Mouse (Mus musculus): Measurements from ENCODE around the gene Gm21988. TPM values are rescaled to one million over a fixed set of nuclear protein-coding genes. Genes with fewer than 3 reads are reported as not detected.

Gene Gm21988
- polyA plus RNA-seq, 2 experiments, result 4.2 to 4.5 TPM

- H3K27me3 ChIP-seq (ENCODE audit: control insufficient read depth, insufficient read depth, low read length), result peaks cover 26% of the 10 kb centered on the region
- H3K9ac ChIP-seq (replicated peaks), result no peak overlapping the region
- TF ChIP-seq CTCF (IDR thresholded peaks at IDR 0.05; ENCODE audit: low read depth), result no peak
- TF ChIP-seq EP300 (IDR thresholded peaks at IDR 0.05; ENCODE audit: low read depth), result no peak
- no peak for DNase-seq (ENCODE audit: low read depth in 3 of 3, low spot score in 3 of 3)
- H3K27ac ChIP-seq, result no peak overlapping the region
- 78% methylated on average over 15 of the region's 15 CpGs for WGBS (ENCODE audit: insufficient replicate concordance)
- ATAC-seq (ENCODE audit: insufficient read depth), result no peak
- H3K9me3 ChIP-seq (ENCODE audit: control insufficient read depth, low read length), result no peaks in the 10 kb centered on the region
- peak overlapping the region in 1 of 2 experiments; percentile 79; a peak in 2 of 4 replicates for H3K4me3 ChIP-seq (ENCODE audit: insufficient read depth in 1 of 2, low read depth in 2 of 2, low read length in 2 of 2)
- H3K36me3 ChIP-seq (replicated peaks; ENCODE audit: control insufficient read depth, insufficient read depth, low read depth), result no peaks in the 10 kb centered on the region
- H3K4me2 ChIP-seq (ENCODE audit: low read depth), result peak overlapping the region; percentile 98
- peaks cover 16 to 26% of the 10 kb centered on the region in 2 experiments for H3K4me1 ChIP-seq (replicated peaks; ENCODE audit: control insufficient read depth in 2 of 2, insufficient read depth in 2 of 2, low read length in 1 of 2)
Measured at GRCm38 (mm10) chr11:70218741-70219470, 20.7 kb downstream of the Gm21988 start.

- Histone ChIP-seq H3K9ac (replicated peaks) (no peak overlapping the region), H3K27ac (no peak overlapping the region), H3K9me3 (ENCODE audit: control insufficient read depth, low read length) (no peaks in the 10 kb centered on the region), H3K4me3 (ENCODE audit: insufficient read depth in 1 of 2, low read depth in 2 of 2, low read length in 2 of 2) (no peak overlapping the region), H3K36me3 (replicated peaks; ENCODE audit: control insufficient read depth, insufficient read depth, low read depth) (no peaks in the 10 kb centered on the region), H3K4me1 (replicated peaks; ENCODE audit: control insufficient read depth in 2 of 2, insufficient read depth in 2 of 2, low read length in 1 of 2) (peaks cover 16 to 19% of the 10 kb centered on the region in 2 experiments), H3K27me3 (ENCODE audit: control insufficient read depth, insufficient read depth, low read length) (peaks cover 35% of the 10 kb centered on the region), H3K4me2 (ENCODE audit: low read depth) (no peak overlapping the region)
- WGBS (ENCODE audit: insufficient replicate concordance), result 60% methylated on average over 4 of the region's 4 CpGs
- no peak for DNase-seq (ENCODE audit: low read depth in 3 of 3, low spot score in 3 of 3)
- TF ChIP-seq CTCF (IDR thresholded peaks at IDR 0.05; ENCODE audit: low read depth), result no peak
- TF ChIP-seq EP300 (IDR thresholded peaks at IDR 0.05; ENCODE audit: low read depth), result no peak
- ATAC-seq (ENCODE audit: insufficient read depth), result no peak
Measured at GRCm38 (mm10) chr11:70218039-70218438, 21.6 kb downstream of the Gm21988 start.

- no peak overlapping the region for H3K27ac ChIP-seq
- 71% methylated on average over 3 of the region's 3 CpGs for WGBS (ENCODE audit: insufficient replicate concordance)
- DNase-seq (ENCODE audit: low read depth in 3 of 3, low spot score in 3 of 3), result no peak
- H3K4me3 ChIP-seq (ENCODE audit: insufficient read depth in 1 of 2, low read depth in 2 of 2, low read length in 2 of 2), result no peak overlapping the region
- ATAC-seq (ENCODE audit: insufficient read depth), result no peak
- H3K9ac ChIP-seq (replicated peaks), result no peak overlapping the region
- no peak overlapping the region for H3K4me2 ChIP-seq (ENCODE audit: low read depth)
- no peaks in the 10 kb centered on the region for H3K36me3 ChIP-seq (replicated peaks; ENCODE audit: control insufficient read depth, insufficient read depth, low read depth)
- H3K9me3 ChIP-seq (ENCODE audit: control insufficient read depth, low read length), result no peaks in the 10 kb centered on the region
- peaks cover 44% of the 10 kb centered on the region for H3K27me3 ChIP-seq (ENCODE audit: control insufficient read depth, insufficient read depth, low read length)
- peaks cover 9 to 10% of the 10 kb centered on the region in 2 experiments for H3K4me1 ChIP-seq (replicated peaks; ENCODE audit: control insufficient read depth in 2 of 2, insufficient read depth in 2 of 2, low read length in 1 of 2)
- TF ChIP-seq CTCF (IDR thresholded peaks at IDR 0.05; ENCODE audit: low read depth), result no peak
- no peak for TF ChIP-seq EP300 (IDR thresholded peaks at IDR 0.05; ENCODE audit: low read depth)
Measured at GRCm38 (mm10) chr11:70216103-70216502, 23.5 kb downstream of the Gm21988 start.

GRCm38 (mm10) chr11:70215301-70215700 is 24.3 kb downstream of the Gm21988 start:
- TF ChIP-seq EP300 (IDR thresholded peaks at IDR 0.05; ENCODE audit: low read depth) (no peak), CTCF (IDR thresholded peaks at IDR 0.05; ENCODE audit: low read depth) (no peak)
- ATAC-seq (ENCODE audit: insufficient read depth) (no peak), DNase-seq (ENCODE audit: low read depth in 3 of 3, low spot score in 3 of 3) (no peak)
- H3K9ac ChIP-seq (replicated peaks), result no peak overlapping the region
- H3K27me3 ChIP-seq (ENCODE audit: control insufficient read depth, insufficient read depth, low read length), result peaks cover 44% of the 10 kb centered on the region
- H3K9me3 ChIP-seq (ENCODE audit: control insufficient read depth, low read length), result no peaks in the 10 kb centered on the region
- peaks cover 9 to 10% of the 10 kb centered on the region in 2 experiments for H3K4me1 ChIP-seq (replicated peaks; ENCODE audit: control insufficient read depth in 2 of 2, insufficient read depth in 2 of 2, low read length in 1 of 2)
- no peak overlapping the region for H3K4me2 ChIP-seq (ENCODE audit: low read depth)
- no peaks in the 10 kb centered on the region for H3K36me3 ChIP-seq (replicated peaks; ENCODE audit: control insufficient read depth, insufficient read depth, low read depth)
- H3K4me3 ChIP-seq (ENCODE audit: insufficient read depth in 1 of 2, low read depth in 2 of 2, low read length in 2 of 2), result no peak overlapping the region
- 25% methylated on average over 22 of the region's 22 CpGs for WGBS (ENCODE audit: insufficient replicate concordance)
- no peak overlapping the region for H3K27ac ChIP-seq

GRCm38 (mm10) chr11:70214856-70215209 is 24.8 kb downstream of the Gm21988 start:
- Histone ChIP-seq H3K4me3 (ENCODE audit: insufficient read depth in 1 of 2, low read depth in 2 of 2, low read length in 2 of 2) (peak overlapping the region in 1 of 2 experiments; percentile 0; a peak in 1 of 4 replicates), H3K4me2 (ENCODE audit: low read depth) (peak overlapping the region; percentile 43; the same call in 1 of the 2 replicates), H3K36me3 (replicated peaks; ENCODE audit: control insufficient read depth, insufficient read depth, low read depth) (no peaks in the 10 kb centered on the region), H3K9ac (replicated peaks) (no peak overlapping the region), H3K4me1 (replicated peaks; ENCODE audit: control insufficient read depth in 2 of 2, insufficient read depth in 2 of 2, low read length in 1 of 2) (peaks cover 7% of the 10 kb centered on the region in 2 experiments), H3K27me3 (ENCODE audit: control insufficient read depth, insufficient read depth, low read length) (peaks cover 44% of the 10 kb centered on the region), H3K9me3 (ENCODE audit: control insufficient read depth, low read length) (no peaks in the 10 kb centered on the region), H3K27ac (no peak overlapping the region)
- TF ChIP-seq EP300 (IDR thresholded peaks at IDR 0.05; ENCODE audit: low read depth) (no peak), CTCF (IDR thresholded peaks at IDR 0.05; ENCODE audit: low read depth) (no peak)
- ATAC-seq (ENCODE audit: insufficient read depth) (0 out of 2 replicates have a peak, but pooled peaks have one; percentile 3), DNase-seq (ENCODE audit: low read depth in 3 of 3, low spot score in 3 of 3) (no peak)
- 11% methylated on average over 18 of the region's 18 CpGs for WGBS (ENCODE audit: insufficient replicate concordance)
